Mouse (Mus musculus) heart, postnatal 36 days (tissue): ENCODE results near the gene Cc2d1b. TPM values are rescaled to one million over a fixed set of nuclear protein-coding genes. Genes with fewer than 3 reads are reported as not detected.

Source experiments
- DNase-seq, 2 experiments: peaks; one replicate each; pipeline ENCODE4 v3.0.0; 2021 to 2022
- intact Hi-C: fragments of 180-260 bp; cut with DNase I; formaldehyde crosslinking; loops from one replicate; pipeline ENCODE4 v1.15.1; 2025
- total RNA-seq, 2 experiments: library from RNA; stranded (reverse); gene quantifications; 2 replicates each; pipeline ENCODE4 v1.2.3; 2021

Cc2d1b gene
- total RNA-seq, 2 experiments from 2014 or later, result 15.6 to 16.3 TPM

DNA sequence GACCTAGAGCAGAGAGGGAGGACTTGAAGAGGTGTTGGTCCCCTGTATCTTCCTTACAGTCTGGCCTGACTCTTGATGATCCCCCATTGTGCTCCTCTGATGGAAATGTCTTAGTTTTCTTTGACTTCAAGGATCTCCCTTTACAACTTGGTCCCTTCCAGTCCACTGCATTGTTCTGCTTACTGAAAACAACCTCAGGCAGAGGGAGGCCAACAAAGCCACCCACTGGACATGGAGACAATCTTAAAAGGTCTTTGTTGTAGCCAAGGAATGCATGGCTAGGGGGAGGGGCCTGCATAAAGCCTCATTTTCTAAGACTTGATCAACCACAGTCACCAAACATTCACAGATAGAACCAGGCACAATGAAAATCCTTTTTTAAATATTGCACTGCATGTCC is 15.4 kb downstream of the Cc2d1b start:
- intact Hi-C loops, result no loop called here
- no peak for DNase-seq

DNA sequence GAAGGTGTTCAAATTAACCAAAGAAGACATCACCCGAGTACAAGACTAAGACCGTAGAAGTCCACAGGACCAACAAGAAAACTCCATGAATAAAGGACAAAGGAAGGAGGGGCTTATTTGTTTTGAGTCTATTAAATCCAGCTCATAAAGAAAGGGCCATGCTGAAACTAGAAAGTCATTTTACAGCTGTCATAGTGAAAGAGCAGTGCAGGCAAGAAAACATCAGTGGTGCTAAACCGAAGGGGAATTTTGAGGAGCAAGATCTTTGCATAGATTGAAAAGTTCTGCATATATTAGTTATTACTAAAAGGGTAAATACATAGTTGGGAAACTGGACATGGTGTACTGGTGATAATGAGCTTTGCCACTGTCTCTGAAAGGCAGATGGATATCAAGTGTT is 18.0 kb downstream of the Cc2d1b start:
- intact Hi-C loops, result no loop called here

DNA sequence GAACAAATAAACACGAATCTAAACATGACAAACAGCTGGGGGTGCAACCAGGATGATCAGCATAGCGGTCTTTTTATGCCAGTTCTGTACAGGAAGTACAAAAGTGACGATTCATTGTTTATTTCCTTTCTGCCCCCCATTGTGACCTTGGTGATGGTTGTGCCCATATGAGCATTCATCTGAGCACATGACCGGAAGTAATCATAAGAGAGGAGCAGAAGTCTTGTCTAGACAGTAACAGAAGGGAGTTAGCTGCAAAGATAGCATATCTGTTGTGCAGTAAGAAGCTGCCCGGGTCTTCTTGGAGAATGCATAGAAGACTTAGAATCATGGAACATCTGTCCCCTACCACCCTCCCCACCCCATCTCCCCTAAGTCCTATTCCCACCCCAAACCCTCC is 19.0 kb downstream of the Cc2d1b start:
- no peak for DNase-seq
- intact Hi-C loops, result no loop called here

More for the DNA sequence above, 18.0 kb downstream of the Cc2d1b start:
- no peak for DNase-seq

DNA sequence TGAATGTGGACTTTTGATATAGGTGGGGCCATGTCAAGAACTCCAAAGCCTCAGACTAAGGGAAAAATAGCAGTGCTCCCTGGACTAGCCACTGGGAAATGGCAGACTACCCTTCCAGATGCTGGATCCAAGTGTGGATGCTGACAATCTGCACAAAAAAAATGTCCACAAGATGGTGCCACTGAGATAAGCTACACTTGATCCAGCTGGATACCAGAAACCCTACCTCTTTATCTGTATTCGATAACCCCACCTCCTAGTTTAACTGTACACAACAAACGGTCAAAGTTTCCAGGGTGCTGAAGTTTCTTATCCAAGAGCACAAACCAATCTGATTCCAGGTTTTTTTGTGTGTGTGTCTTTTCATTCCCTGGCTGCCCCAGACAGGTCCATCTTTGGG is 44.7 kb downstream of the Cc2d1b start:
- intact Hi-C loops, result no loop called here
- no peak for DNase-seq

Other genes with a start within 250 kb of the Cc2d1b start
- gene Shisal2a, start 236.6 kb upstream of the Cc2d1b start, total RNA-seq, result not detected
- 1 to 10 TPM; 8.9 to 9.9 TPM for gene Gpx7, start 213.0 kb upstream of the Cc2d1b start, total RNA-seq
- gene Tut4, start 160.5 kb upstream of the Cc2d1b start, total RNA-seq, result 10 to 100 TPM; 17.7 to 26.0 TPM
- gene Prpf38a, start 40.6 kb upstream of the Cc2d1b start, total RNA-seq, result 10 to 100 TPM; 15.3 to 18.4 TPM
- gene Orc1, start 40.5 kb upstream of the Cc2d1b start, total RNA-seq, result under 1 TPM in 1 of 2 experiments, not detected in 1; 0.19 TPM
- under 1 TPM; 0.36 to 0.51 TPM for gene 3110021N24Rik, start 99.7 kb downstream of the Cc2d1b start, total RNA-seq
- gene Zfyve9, start 160.9 kb downstream of the Cc2d1b start, total RNA-seq, result 10 to 100 TPM; 27.4 to 28.0 TPM
- 10 to 100 TPM; 81.3 to 87.0 TPM for gene Btf3l4, start 213.7 kb downstream of the Cc2d1b start, total RNA-seq
- gene Txndc12, start 214.7 kb downstream of the Cc2d1b start, total RNA-seq, result 10 to 100 TPM; 30.0 to 32.4 TPM
- gene Kti12, start 227.8 kb downstream of the Cc2d1b start, total RNA-seq, result 10 to 100 TPM; 20.5 to 20.6 TPM
- not detected for gene A730015C16Rik, start 228.7 kb downstream of the Cc2d1b start, total RNA-seq